Mouse (Mus musculus) C2C12 (cell line): ENCODE data around the gene Rnf182. TPM values are rescaled to one million over a fixed set of nuclear protein-coding genes. Genes with fewer than 3 reads are reported as not detected.

Source experiments
- H3K27me3 ChIP-seq: one replicate; pipeline ENCODE4 v1.6.1; 2011; ENCODE audit not compliant: control insufficient read depth, insufficient read depth, insufficient read length
- H3K36me3 ChIP-seq: one replicate; pipeline ENCODE4 v1.6.1; 2011; ENCODE audit not compliant: control insufficient read depth, insufficient read depth
- H3K4me3 ChIP-seq: one replicate; pipeline ENCODE4 v1.5.1; 2011; ENCODE audit warnings: mild to moderate bottlenecking, control low read depth; ENCODE audit not compliant: poor library complexity, insufficient read depth, severe bottlenecking
- H3K79me2 ChIP-seq: one replicate; pipeline ENCODE4 v1.6.1; 2011; ENCODE audit not compliant: control insufficient read depth, insufficient read depth
- H3K79me3 ChIP-seq: one replicate; pipeline ENCODE4 v1.6.1; 2011; ENCODE audit warnings: low read depth, control low read depth
- H3ac ChIP-seq: one replicate; pipeline ENCODE3; 2011; ENCODE audit warnings: low read depth; ENCODE audit not compliant: control insufficient read depth, insufficient read length
- CEBPB ChIP-seq: IDR thresholded peaks from one replicate; pipeline ENCODE4 v1.6.1; 2011; ENCODE audit warnings: low read depth, mild to moderate bottlenecking, control low read depth, moderate library complexity
- CTCF ChIP-seq: IDR thresholded peaks from one replicate; pipeline ENCODE4 v1.5.1; 2011; ENCODE audit not compliant: control insufficient read depth, insufficient read depth, insufficient read length
- FOSL1 ChIP-seq: IDR thresholded peaks from one replicate; pipeline ENCODE4 v1.8.0; 2011; ENCODE audit warnings: mild to moderate bottlenecking, low read length; ENCODE audit not compliant: poor library complexity, insufficient read depth, severe bottlenecking
- MAX ChIP-seq: IDR thresholded peaks from one replicate; pipeline ENCODE4 v1.6.1; 2011; ENCODE audit warnings: mild to moderate bottlenecking, control low read depth
- MYOD1 ChIP-seq: IDR thresholded peaks from one replicate; pipeline ENCODE4 v1.6.1; 2011; ENCODE audit warnings: low read depth; ENCODE audit not compliant: control insufficient read depth, insufficient read length
- MYOG ChIP-seq: IDR thresholded peaks from one replicate; pipeline ENCODE4 v1.6.1; 2011; ENCODE audit not compliant: control insufficient read depth, insufficient read length; ENCODE audit errors: extremely low read depth
- USF1 ChIP-seq: IDR thresholded peaks from one replicate; pipeline ENCODE4 v1.6.1; 2011; ENCODE audit warnings: low read depth, mild to moderate bottlenecking, control low read depth, moderate library complexity
- polyA plus RNA-seq: library from polyadenylated mRNA; unstranded; fragments of >200 nt; fragmentation: generic; extraction: Trizol; gene quantifications from one replicate; pipeline ENCODE4 v1.2.1, GENCODE M21; 2012; ENCODE audit warnings: missing spikeins

Rnf182 gene
- polyA plus RNA-seq, 1 experiment, result 0.01 TPM

GRCm38 (mm10) chr13:43716514-43717036 lies 101.1 kb downstream of the Rnf182 start:
- no peaks in the 10 kb centered on the region for H3K79me3 ChIP-seq
- peaks cover 20% of the 10 kb centered on the region for H3K27me3 ChIP-seq
- H3K79me2 ChIP-seq, result no peaks in the 10 kb centered on the region
- H3ac ChIP-seq, result no peak overlapping the region
- H3K4me3 ChIP-seq, result no peak overlapping the region
- no peaks in the 10 kb centered on the region for H3K36me3 ChIP-seq
- no peak for TF ChIP-seq MYOD1
- no peak for TF ChIP-seq MAX
- TF ChIP-seq FOSL1, result no peak
- TF ChIP-seq CEBPB, result no peak
- TF ChIP-seq MYOG, result no peak
- TF ChIP-seq USF1, result no peak
- TF ChIP-seq CTCF, result no peak

- TF ChIP-seq MYOD1 (no peak), CEBPB (no peak), FOSL1 (no peak), MYOG (no peak), CTCF (no peak), MAX (no peak), USF1 (no peak)
- Histone ChIP-seq H3K79me3 (no peaks in the 10 kb centered on the region), H3K79me2 (no peaks in the 10 kb centered on the region), H3K4me3 (no peak overlapping the region), H3K36me3 (no peaks in the 10 kb centered on the region), H3K27me3 (peaks cover 14% of the 10 kb centered on the region), H3ac (no peak overlapping the region)
Observed at GRCm38 (mm10) chr13:43718173-43718572, 102.7 kb downstream of the Rnf182 start.

GRCm38 (mm10) chr13:43720496-43720895 lies 105.0 kb downstream of the Rnf182 start:
- no peak overlapping the region for H3ac ChIP-seq
- no peaks in the 10 kb centered on the region for H3K79me2 ChIP-seq
- peaks cover 14% of the 10 kb centered on the region for H3K27me3 ChIP-seq
- H3K79me3 ChIP-seq, result no peaks in the 10 kb centered on the region
- H3K36me3 ChIP-seq, result no peaks in the 10 kb centered on the region
- TF ChIP-seq CTCF, result no peak
- TF ChIP-seq MYOD1, result no peak
- TF ChIP-seq CEBPB, result no peak
- TF ChIP-seq USF1, result no peak
- no peak for TF ChIP-seq MAX
- no peak for TF ChIP-seq MYOG
- no peak for TF ChIP-seq FOSL1
- no peak overlapping the region for H3K4me3 ChIP-seq

Other genes starting within 250 kb of the Rnf182 start
- gene Nol7, start 217.3 kb upstream of the Rnf182 start, polyA plus RNA-seq, result 94.1 TPM
- gene Ranbp9, start 134.4 kb upstream of the Rnf182 start, polyA plus RNA-seq, result 17.6 TPM
- gene Mcur1, start 55.5 kb upstream of the Rnf182 start, polyA plus RNA-seq, result 4.8 TPM
- gene Cd83, start 169.1 kb downstream of the Rnf182 start, polyA plus RNA-seq, result not detected